In the genomic region with DNA sequence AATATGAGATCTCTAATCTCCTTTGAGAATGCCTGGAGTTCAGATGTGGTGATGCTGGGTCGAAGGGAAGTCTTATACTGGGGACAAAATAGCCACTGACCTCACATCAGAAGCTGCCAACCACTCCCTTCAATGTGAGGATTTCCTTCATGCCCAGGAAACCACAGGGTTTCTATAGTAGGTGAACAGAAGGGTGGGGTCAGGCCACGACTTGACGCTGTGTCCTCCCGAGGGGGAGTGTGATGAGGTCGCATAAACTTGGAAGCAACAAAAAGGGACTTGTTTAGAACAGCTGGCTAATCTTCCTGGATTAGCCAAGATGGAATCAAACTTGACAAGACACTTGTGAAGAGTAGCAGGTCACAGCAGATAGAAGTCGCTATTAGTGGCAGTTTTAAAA, we compare ENCODE assay signal across 23 mouse cellular contexts.
DNase-seq lines count a peak whose midpoint lies in the region; ATAC-seq and TF ChIP-seq lines count a peak whose summit lies in the region.
"Had no signal": no experiment of that assay in that cellular context is flagged by ENCODE, and none has a peak within 500 bp of the region (broad histone marks: within the 10 kb centered on the region; RNA-seq: fewer than 3 reads in every experiment).

No protein-coding gene starts in this region.

- H3K4me2 ChIP-seq in lung, embryonic 16.5 days (ENCODE audit: low read depth, low read length): no peak overlapping the region
- no peak overlapping the region for H3K4me2 ChIP-seq in intestine, embryonic 16.5 days (ENCODE audit: low read depth, low read length)
- no peak overlapping the region for H3K4me2 ChIP-seq in hindbrain, embryonic 13.5 days
- H3K4me2 ChIP-seq: embryonic facial prominence, embryonic 13.5 days; liver, embryonic 11.5 days; midbrain, embryonic 12.5 days; neural tube, embryonic 12.5 days had no signal

- no peak overlapping the region for H3K9ac ChIP-seq in lung, embryonic 16.5 days (ENCODE audit: low read length)
- H3K9ac ChIP-seq in intestine, embryonic 16.5 days (ENCODE audit: low read depth, low read length): no peak overlapping the region
- no peak overlapping the region for H3K9ac ChIP-seq in hindbrain, embryonic 13.5 days
- H3K9ac ChIP-seq: embryonic facial prominence, embryonic 13.5 days; liver, postnatal 0 days; midbrain, embryonic 12.5 days; neural tube, embryonic 12.5 days had no signal

- no peak overlapping the region for H3ac ChIP-seq in C2C12 (ENCODE audit: control insufficient read depth, insufficient read length, low read depth)

- H3K36me3 ChIP-seq in lung, embryonic 16.5 days (ENCODE audit: control insufficient read depth, insufficient read depth, low read length): no peaks in the 10 kb centered on the region
- no peaks in the 10 kb centered on the region for H3K36me3 ChIP-seq in C2C12 (ENCODE audit: control insufficient read depth, insufficient read depth)
- H3K36me3 ChIP-seq in intestine, embryonic 16.5 days (ENCODE audit: control insufficient read depth, insufficient read depth, low read length): no peaks in the 10 kb centered on the region
- H3K36me3 ChIP-seq in hindbrain, embryonic 13.5 days: no peaks in the 10 kb centered on the region
- H3K36me3 ChIP-seq: embryonic facial prominence, embryonic 13.5 days; heart, embryonic 10.5 days; midbrain, embryonic 12.5 days; neural tube, embryonic 12.5 days had no signal

- no peaks in the 10 kb centered on the region for H3K79me3 ChIP-seq in C2C12 (ENCODE audit: low read depth)

- H3K9me3 ChIP-seq in lung, embryonic 16.5 days (ENCODE audit: control insufficient read depth, low read length): no peaks in the 10 kb centered on the region
- no peaks in the 10 kb centered on the region for H3K9me3 ChIP-seq in intestine, embryonic 16.5 days (ENCODE audit: control insufficient read depth, low read length)
- no peaks in the 10 kb centered on the region for H3K9me3 ChIP-seq in hindbrain, embryonic 13.5 days
- H3K9me3 ChIP-seq: embryonic facial prominence, embryonic 13.5 days; heart, embryonic 10.5 days; midbrain, embryonic 12.5 days; neural tube, embryonic 12.5 days had no signal

- no peaks in the 10 kb centered on the region for H3K27me3 ChIP-seq in lung, embryonic 16.5 days (ENCODE audit: control insufficient read depth, insufficient read depth, low read depth, low read length)
- H3K27me3 ChIP-seq in C2C12 (ENCODE audit: control insufficient read depth, insufficient read depth, insufficient read length): no peaks in the 10 kb centered on the region
- H3K27me3 ChIP-seq in intestine, embryonic 16.5 days (replicated peaks; ENCODE audit: control insufficient read depth, insufficient read depth, low read length): no peaks in the 10 kb centered on the region
- H3K27me3 ChIP-seq in hindbrain, embryonic 13.5 days: no peaks in the 10 kb centered on the region
- H3K27me3 ChIP-seq: embryonic facial prominence, embryonic 13.5 days; midbrain, embryonic 12.5 days; neural tube, embryonic 12.5 days had no signal

- ATAC-seq in lung, embryonic 16.5 days (ENCODE audit: low read depth): peak; percentile 16; the same call in 1 of the 2 replicates
- ATAC-seq in intestine, embryonic 16.5 days: peak; percentile 29; the same call in 1 of the 2 replicates
- no peak for ATAC-seq in hindbrain, embryonic 13.5 days (ENCODE audit: low FRiP score)
- ATAC-seq: CD4-positive, CD25-positive, alpha-beta regulatory T cell, adult 4 months; forebrain, embryonic 14.5 days; hindbrain, embryonic 16.5 days; liver, postnatal 0 days had no signal

- H3K79me2 ChIP-seq in C2C12 (ENCODE audit: control insufficient read depth, insufficient read depth): no peaks in the 10 kb centered on the region

- no peak for TF ChIP-seq CTCF in C2C12 (IDR thresholded peaks at IDR 0.05; ENCODE audit: control insufficient read depth, insufficient read depth, insufficient read length)

- DNase-seq in lung, postnatal 14 days: no peak
- peak; percentile 50 for DNase-seq in 3T3-L1 (ENCODE audit: low read depth, low spot score)
- DNase-seq in cerebellum, adult 8-10 months: no peak
- no peak for DNase-seq in frontal cortex, postnatal 25 days (ENCODE audit: low spot score in 2 of 2)
- DNase-seq: adrenal gland, postnatal 25 days; cerebellum, adult 9-11 months; kidney, adult 2 months; liver, postnatal 0 days; right cerebral cortex, adult 18-20 months; thymus, postnatal 14 days had no signal

- H3K4me1 ChIP-seq in lung, embryonic 16.5 days (replicated peaks; ENCODE audit: control insufficient read depth, insufficient read depth, low read length): peaks cover 2% of the 10 kb centered on the region; the same call in 1 of the 2 replicates
- H3K4me1 ChIP-seq in intestine, embryonic 16.5 days (ENCODE audit: control insufficient read depth, insufficient read depth, low read length): 0 out of 2 replicates have a peak, but pooled peaks cover 5% of the 10 kb centered on the region
- H3K4me1 ChIP-seq in hindbrain, embryonic 13.5 days (replicated peaks): peaks cover 6% of the 10 kb centered on the region
- H3K4me1 ChIP-seq: neural tube, embryonic 12.5 days had no signal

- no peak overlapping the region for H3K4me3 ChIP-seq in lung, embryonic 16.5 days (ENCODE audit: low read length)
- no peak overlapping the region for H3K4me3 ChIP-seq in C2C12 (ENCODE audit: insufficient read depth, poor library complexity, severe bottlenecking)
- no peak overlapping the region for H3K4me3 ChIP-seq in intestine, embryonic 16.5 days (ENCODE audit: low read length)
- H3K4me3 ChIP-seq in hindbrain, embryonic 13.5 days: no peak overlapping the region
- H3K4me3 ChIP-seq: embryonic facial prominence, embryonic 13.5 days; heart, embryonic 10.5 days; midbrain, embryonic 12.5 days; neural tube, embryonic 12.5 days had no signal

- no peak overlapping the region for H3K27ac ChIP-seq in lung, embryonic 16.5 days (ENCODE audit: low read length)
- no peak overlapping the region for H3K27ac ChIP-seq in intestine, embryonic 16.5 days (ENCODE audit: low read length)
- H3K27ac ChIP-seq in hindbrain, embryonic 13.5 days: no peak overlapping the region
- H3K27ac ChIP-seq: embryonic facial prominence, embryonic 13.5 days; heart, embryonic 10.5 days; kidney, postnatal 0 days; midbrain, embryonic 12.5 days; neural tube, embryonic 12.5 days had no signal

- WGBS in lung, embryonic 16.5 days: 51% methylated on average over 6 of the region's 6 CpGs
- WGBS in intestine, embryonic 16.5 days: 46% methylated on average over 6 of the region's 6 CpGs
- 63% methylated on average over 6 of the region's 6 CpGs for WGBS in hindbrain, embryonic 13.5 days

TF ChIP-seq in C2C12, 6 proteins besides CTCF, POLR2A, EP300 and RAD21:
- TF ChIP-seq FOSL1 (IDR thresholded peaks at IDR 0.05; ENCODE audit: insufficient read depth, low read length, poor library complexity, severe bottlenecking): no peak
- peak; percentile 29 for TF ChIP-seq MYOD1 (IDR thresholded peaks at IDR 0.05; ENCODE audit: control insufficient read depth, insufficient read length, low read depth)
